Mouse (Mus musculus) duodenum, adult 2 months (tissue): ENCODE measurements around the gene Ahdc1. TPM values are rescaled to one million over a fixed set of nuclear protein-coding genes. Genes with fewer than 3 reads are reported as not detected.

ENCODE experiments used
- polyA plus RNA-seq: library from polyadenylated mRNA; depleted of rRNA; stranded (reverse); fragments of >200 nt; gene quantifications from 2 replicates; pipeline ENCODE4 v1.2.3, GENCODE M21; 2012; ENCODE audit warnings: low replicate concordance; rRNA removed

Gene Ahdc1
- polyA plus RNA-seq, result 17.6 and 17.9 TPM in 2 replicates

GRCm38 (mm10) chr4:133011028-133011820, at the start of gene Ahdc1:
Ahdc1 (plus strand) TSS chr4:133011260.

GRCm38 (mm10) chr4:132973814-132974398, 37.2 kb upstream of the Ahdc1 start, which contains the start of gene Fgr:
Fgr (plus strand) TSS chr4:132974095.

Other genes with a start within 250 kb of the Ahdc1 start
- gene Rpa2, start 242.9 kb upstream of the Ahdc1 start, polyA plus RNA-seq, result 7.3 and 9.7 TPM in 2 replicates
- gene Themis2, start 214.9 kb upstream of the Ahdc1 start, polyA plus RNA-seq, result 2.8 and 4.1 TPM in 2 replicates
- gene Ppp1r8, start 168.1 kb upstream of the Ahdc1 start, polyA plus RNA-seq, result 13.6 and 14.7 TPM in 2 replicates
- gene Stx12, start 126.8 kb upstream of the Ahdc1 start, polyA plus RNA-seq, result 12.5 and 15.2 TPM in 2 replicates
- 7.8 and 9.3 TPM in 2 replicates for gene Fam76a, start 88.7 kb upstream of the Ahdc1 start, polyA plus RNA-seq
- 2.6 and 2.7 TPM in 2 replicates for gene Fgr, start 37.2 kb upstream of the Ahdc1 start, polyA plus RNA-seq
- 38.1 and 50.0 TPM in 2 replicates for gene Wasf2, start 119.2 kb downstream of the Ahdc1 start, polyA plus RNA-seq
- 0.62 and 2.0 TPM in 2 replicates for gene Cd164l2, start 200.9 kb downstream of the Ahdc1 start, polyA plus RNA-seq
- gene Gpr3, start 201.3 kb downstream of the Ahdc1 start, polyA plus RNA-seq, result 0.06 and 0.16 TPM in 2 replicates
- 4.2 and 12.0 TPM in 2 replicates for gene Map3k6, start 229.6 kb downstream of the Ahdc1 start, polyA plus RNA-seq